Mouse (Mus musculus): ENCODE measurements around the gene Mbd4. TPM values are rescaled to one million over a fixed set of nuclear protein-coding genes. Genes with fewer than 3 reads are reported as not detected.

Gene Mbd4
- total RNA-seq, 1 experiment from 2014 or later: 9.7 TPM

DNA sequence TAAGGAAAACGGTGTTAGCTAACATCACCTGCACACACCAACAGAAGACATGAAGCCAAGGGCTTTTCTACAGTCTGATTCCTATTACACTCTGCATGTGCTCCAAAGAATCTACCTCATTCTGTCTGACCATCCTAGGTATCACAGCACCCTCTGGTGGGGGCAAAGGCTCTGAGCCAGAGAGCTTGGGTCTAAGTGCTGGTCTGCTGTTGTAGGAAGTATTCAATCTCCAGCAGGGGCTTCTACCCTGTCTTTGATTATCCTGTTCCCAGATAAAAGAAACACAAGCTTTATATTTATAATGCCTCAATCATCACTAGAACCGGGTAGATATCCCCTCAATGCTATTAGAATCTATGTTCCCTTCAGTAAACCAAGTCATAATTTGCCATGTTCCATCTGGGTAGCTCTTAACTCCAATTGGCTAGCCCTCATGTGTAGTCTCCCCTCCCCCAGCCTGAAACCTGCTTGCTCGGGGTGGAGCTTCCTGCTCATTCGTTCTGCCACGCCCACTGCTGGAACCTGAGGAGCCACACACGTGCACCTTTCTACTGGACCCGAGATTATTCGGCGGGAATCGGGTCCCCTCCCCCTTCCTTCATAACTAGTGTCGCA is 29.2 kb downstream of the Mbd4 start:
- peak; percentile 90 for ATAC-seq (replicated peaks; ENCODE audit: insufficient number of reproducible peaks, low FRiP score, low TSS enrichment, poor library complexity, severe bottlenecking)

DNA sequence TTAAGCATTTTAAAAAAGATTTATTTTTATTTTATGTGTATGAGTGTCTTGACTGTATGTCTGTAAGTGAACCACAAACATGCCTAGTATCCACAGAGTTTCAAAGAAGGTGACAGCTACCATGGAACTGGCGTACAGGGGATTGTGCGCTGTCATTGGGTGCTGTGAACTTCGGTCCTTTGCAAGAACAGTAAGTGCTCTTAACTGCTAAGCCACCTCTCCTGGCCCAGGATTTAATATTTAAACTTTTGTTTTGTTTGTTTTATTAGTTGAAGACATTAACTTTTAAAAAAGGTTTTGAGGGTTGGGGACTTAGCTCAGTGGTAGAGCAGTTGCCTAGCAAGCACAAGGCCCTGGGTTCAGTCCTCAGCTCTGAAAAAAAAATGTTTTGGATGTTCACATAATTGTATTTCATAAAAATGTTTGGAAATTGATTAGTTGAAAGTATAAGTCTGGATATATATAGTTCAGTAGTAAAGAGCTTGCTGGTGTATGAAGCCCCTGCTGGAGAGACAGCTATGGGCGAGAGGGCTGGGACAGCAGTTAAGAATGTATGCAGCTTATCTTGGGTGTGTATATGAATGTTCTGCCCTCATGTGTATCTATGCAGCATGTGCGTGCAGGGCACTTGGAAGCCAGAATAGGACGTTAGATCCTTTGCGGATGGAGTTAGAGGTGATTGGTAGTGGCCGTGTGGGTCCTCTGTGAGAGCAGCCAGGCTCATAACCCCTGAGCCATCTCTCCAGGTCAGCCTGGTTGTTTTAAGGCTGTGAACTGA is 31.8 kb downstream of the Mbd4 start:
- no peak for ATAC-seq (replicated peaks; ENCODE audit: insufficient number of reproducible peaks, low FRiP score, low TSS enrichment, poor library complexity, severe bottlenecking)

DNA sequence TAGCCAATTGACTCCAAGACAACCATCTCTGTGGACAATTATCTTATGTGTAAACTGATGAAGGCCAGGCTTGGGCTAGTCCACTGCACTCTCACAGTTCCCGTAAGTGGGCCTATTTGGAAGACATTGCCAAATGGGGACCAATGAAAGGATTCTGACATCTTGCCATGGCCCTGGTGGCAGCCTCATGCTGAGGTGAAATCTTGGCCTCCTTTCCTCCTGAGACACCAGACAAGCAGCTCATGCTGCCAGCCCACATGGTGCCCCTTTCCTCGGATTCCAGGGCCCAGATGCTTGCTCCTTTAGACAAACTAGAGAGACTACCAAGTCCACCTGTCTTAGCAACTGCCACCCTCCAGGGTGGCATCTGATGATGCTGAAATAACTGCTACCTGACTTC is 35.0 kb downstream of the Mbd4 start:
- ATAC-seq (replicated peaks; ENCODE audit: insufficient number of reproducible peaks, low FRiP score, low TSS enrichment, poor library complexity, severe bottlenecking): no peak

DNA sequence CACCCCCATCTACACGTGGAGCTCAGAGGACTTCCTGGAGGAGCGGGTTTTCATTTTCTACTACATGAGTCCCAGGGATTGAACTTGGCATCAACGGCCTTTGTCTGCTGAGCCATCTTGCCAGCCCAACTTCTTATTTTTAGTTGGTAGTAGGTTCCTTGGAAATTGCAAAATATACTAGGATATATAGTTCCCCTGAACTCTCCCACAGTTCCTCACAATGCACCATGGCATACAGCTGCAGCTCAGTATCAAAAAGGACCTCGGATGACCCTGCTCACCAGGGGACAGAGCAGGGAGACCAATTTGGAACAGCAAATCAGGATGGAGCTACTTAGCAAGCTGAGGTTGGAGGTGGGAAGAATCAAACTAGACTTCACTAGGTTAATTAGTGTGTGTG is 38.1 kb downstream of the Mbd4 start:
- no peak for ATAC-seq (replicated peaks; ENCODE audit: insufficient number of reproducible peaks, low FRiP score, low TSS enrichment, poor library complexity, severe bottlenecking)

DNA sequence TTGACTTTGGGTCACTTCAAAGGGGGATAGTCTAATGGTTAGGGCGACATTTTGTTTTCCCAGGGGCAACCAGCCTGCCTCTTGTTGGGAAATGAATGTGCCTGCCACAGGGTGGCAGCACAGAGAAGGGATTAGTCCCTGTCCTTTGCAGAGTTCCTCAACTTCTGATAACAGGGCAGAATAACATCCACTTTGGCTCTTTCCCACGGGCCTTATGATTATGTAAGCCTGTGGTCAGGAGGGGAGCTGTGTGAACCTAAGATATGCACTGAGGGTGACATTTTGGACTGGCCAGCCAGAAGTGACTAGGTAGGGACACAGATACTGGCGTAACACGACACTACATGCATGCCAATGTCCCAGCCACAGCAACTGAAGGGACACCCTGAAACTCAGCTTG is 39.1 kb downstream of the Mbd4 start:
- peak; percentile 71 for ATAC-seq (replicated peaks; ENCODE audit: insufficient number of reproducible peaks, low FRiP score, low TSS enrichment, poor library complexity, severe bottlenecking)

DNA sequence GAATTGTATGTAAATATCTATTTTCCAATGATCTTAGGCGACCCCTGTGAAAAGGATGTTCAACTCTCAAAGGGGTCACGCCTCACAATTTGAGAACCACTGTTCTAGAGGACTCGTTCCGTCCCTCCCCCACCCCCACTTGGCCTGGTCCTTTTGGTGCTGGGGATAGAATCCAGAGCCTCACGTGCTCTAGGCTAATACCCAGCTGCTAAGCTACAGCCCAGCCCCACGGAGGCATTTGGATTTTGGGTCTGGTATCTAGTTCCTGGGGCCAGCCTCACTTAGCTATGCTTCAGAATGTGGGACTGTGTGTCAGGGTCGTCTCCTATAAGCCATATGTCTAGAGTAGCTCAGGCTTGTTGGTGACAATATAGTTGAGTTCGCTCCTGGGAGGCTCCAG is 41.6 kb downstream of the Mbd4 start:
- ATAC-seq (replicated peaks; ENCODE audit: insufficient number of reproducible peaks, low FRiP score, low TSS enrichment, poor library complexity, severe bottlenecking): no peak

DNA sequence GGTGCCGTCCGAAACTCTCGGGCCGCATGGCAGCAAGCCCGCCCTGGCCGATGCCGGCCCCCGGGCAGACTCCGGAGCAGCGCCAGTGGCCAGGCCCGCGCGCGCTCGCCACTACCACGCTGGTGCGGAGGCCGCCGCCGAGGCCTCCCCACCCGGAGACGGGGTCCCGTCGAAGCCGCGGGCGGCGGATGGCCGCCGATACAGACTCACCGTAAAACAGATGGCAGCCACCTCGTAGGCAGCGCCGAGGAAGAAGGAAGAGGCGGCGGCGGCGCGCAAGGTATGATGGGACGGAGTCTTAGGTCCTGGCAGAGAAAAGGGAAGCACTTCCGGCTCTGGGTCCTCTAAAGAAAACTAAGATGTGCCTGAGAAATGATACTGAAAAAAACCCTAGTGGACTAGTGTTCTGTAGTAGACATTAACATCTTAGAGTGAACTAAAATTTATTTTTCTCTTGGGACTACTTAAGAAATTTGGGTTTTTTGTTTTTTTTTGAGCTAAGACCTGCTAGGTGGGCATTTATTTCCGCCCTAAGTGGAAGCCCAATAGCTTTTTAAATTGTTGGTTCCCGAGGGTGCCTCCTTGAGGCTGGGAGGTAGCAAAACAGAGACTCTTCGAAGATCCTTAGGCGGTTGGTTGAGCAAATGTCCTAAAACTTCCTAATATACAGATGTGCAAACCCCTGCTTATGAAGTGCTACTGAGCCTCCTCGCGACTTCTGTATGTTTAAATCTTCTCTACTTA is 44.5 kb downstream of the Mbd4 start, which contains the start of gene Rpl32:
Rpl32 (minus strand) TSS at position 260 of the 744 bp plus-strand sequence.
- ATAC-seq (replicated peaks; ENCODE audit: insufficient number of reproducible peaks, low FRiP score, low TSS enrichment, poor library complexity, severe bottlenecking): peak; percentile 84

DNA sequence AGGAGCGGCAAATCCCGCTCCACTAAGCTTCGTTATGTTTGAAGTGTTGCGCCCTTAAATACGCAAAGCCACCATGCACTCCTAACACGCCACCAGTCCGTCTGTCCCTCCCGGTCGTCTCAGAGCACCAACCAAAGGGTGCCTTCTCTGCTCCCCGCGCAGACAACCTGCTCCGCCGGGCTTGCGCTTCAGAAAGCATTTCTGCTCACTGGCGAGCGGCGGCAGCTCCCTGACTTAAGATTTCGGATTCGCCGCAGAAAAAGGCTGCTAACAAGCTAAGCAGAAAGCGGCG is 45.0 kb downstream of the Mbd4 start:
- no peak for ATAC-seq (replicated peaks; ENCODE audit: insufficient number of reproducible peaks, low FRiP score, low TSS enrichment, poor library complexity, severe bottlenecking)

DNA sequence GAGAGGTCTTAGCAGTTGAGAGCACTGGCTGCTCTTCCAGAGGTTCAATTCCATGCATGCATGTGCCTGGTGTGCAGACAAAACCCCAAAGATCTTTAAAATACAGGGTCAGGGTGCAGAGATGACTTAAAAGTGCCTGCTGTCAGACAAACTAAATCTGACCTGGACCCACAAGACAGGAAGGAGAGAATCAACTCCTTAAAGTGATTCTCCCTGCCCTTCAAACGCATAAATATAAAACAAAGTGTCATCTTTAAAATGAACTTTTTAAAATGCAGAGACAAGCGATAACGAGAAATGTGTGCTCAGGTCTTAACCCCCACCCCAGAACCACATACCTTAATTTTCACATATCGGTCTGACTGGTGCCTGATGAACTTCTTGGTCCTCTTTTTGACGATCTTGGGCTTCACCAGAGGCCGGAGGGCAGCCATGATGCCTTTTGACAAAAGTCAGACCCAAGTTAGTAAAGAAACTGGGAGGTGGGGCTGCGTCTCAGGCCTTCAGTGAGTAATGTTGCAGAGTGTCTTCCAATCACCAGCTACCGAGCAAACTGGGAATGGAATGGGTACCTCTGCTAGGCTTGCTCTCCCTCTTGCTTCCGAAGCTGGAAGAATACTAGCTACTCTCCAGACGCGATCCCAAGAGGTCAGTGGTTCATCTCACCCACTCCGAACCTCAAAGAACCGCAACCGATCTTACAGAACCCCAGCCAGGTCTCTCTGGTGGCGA is 45.5 kb downstream of the Mbd4 start:
- ATAC-seq (replicated peaks; ENCODE audit: insufficient number of reproducible peaks, low FRiP score, low TSS enrichment, poor library complexity, severe bottlenecking): no peak

DNA sequence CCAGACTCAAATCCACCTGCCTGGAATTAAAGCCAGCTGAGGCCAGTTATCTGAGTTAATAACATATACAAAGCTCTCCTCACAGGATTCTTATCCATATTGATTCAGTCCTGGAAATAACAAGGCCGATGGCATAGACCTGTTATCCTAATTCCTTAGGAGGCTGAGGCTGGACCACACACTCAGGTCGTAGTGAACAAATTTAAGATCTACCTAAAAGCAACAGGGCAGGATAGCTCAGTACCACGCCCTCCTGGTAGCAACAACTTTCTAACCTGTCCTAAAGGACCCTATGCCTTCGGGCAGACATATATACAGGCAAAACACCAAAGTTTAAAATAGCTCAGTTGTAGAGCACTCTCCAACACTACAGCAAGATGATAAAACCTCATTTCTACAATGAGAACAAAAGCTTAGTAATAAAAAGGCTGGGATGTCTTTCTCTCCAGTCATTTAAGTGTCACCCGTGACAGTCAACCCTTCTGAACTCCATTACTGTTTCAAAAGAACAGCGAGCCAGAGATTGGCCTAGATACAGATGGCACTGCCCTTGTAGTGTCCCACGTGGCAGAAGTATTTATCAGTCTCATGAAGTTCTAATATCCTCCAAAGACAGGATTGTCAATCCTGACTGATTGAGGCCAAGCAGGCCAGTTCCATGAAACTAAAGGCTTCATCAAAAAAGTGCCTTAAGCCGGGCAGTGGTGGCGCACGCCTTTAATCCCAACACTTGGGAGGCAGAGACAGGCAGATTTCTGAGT is 48.6 kb downstream of the Mbd4 start:
- ATAC-seq (replicated peaks; ENCODE audit: insufficient number of reproducible peaks, low FRiP score, low TSS enrichment, poor library complexity, severe bottlenecking): no peak

DNA sequence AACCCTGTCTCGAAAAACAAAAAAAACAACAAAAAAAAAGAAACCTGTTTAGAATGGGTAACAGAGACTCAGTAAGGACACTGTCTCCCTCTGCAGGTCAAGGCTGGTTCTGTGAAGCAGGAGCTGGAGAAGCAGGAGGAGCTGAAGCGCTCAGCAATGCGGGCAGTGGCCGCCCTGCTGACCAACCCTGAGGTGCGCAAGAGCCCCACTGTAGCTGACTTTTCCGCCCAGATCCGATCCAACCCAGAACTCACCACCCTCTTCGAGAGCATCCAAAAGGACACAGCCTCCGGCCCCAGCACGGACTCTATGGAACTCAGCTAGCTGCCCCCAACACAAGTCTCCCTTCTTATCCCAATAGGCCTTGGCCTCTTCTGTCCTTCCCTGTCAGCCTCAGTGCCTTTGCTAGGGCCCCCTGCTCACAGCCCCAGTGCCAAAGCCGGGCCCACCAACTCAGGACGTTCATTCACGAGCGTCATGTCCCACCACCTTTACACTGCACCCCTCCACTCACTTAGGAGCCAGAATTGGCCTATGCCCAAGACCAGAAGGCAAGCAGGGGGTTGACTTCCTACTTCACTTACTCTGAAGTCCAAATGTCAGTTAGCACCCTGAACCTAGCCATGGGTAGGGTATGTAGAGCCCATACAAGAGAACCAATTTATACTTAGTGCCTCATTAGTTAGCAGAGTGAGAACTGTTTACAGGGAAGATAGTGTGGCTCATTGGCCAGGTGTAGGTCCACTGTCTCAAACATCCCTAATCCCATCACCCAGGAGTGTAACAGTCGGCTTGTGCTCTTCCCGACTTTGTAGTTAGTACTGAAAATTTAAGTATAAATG is 49.4 kb downstream of the Mbd4 start:
- ATAC-seq (replicated peaks; ENCODE audit: insufficient number of reproducible peaks, low FRiP score, low TSS enrichment, poor library complexity, severe bottlenecking): no peak

DNA sequence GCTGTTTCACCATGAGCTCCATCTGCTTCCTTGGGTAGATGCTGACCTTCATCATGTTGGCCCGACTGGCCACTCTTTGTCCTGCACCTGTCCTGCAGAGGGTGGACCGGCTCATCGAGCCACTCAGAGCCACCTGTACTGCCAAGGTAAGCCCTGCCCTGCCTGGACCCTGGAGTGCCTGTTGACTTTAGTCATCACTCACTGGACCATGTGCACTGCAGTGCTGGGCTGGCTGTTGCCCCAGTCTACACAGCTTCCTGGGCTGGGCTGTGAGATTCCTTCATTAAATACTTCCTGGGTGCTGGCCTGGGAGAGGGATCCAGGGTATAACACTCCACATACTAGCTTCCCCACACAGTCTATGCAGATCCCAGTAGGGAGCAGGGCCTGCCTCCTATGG is 51.4 kb downstream of the Mbd4 start:
- ATAC-seq (replicated peaks; ENCODE audit: insufficient number of reproducible peaks, low FRiP score, low TSS enrichment, poor library complexity, severe bottlenecking): no peak; the same call in 1 of the 2 replicates

DNA sequence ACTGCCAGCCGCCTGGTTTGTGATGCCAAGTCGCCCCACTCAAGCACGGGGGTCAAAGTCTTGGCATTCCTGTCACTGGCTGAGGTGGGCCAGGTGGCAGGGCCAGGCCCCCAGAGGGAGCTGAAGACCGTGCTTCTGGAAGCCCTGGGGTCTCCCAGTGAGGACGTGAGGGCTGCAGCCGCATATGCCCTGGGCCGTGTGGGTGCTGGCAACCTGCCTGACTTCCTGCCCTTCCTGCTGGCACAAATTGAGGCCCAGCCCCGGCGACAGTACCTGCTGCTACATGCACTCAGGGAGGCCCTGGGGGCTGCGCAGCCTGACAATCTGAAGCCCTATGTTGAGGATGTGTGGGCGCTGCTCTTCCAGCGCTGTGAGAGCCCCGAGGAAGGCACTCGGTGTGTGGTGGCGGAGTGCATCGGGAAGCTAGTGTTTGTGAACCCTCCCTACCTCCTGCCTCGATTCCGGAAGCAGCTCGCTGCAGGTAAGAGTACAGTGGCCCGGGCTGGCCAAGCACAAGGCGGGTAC is 60.4 kb downstream of the Mbd4 start:
- ATAC-seq (replicated peaks; ENCODE audit: insufficient number of reproducible peaks, low FRiP score, low TSS enrichment, poor library complexity, severe bottlenecking): no peak

DNA sequence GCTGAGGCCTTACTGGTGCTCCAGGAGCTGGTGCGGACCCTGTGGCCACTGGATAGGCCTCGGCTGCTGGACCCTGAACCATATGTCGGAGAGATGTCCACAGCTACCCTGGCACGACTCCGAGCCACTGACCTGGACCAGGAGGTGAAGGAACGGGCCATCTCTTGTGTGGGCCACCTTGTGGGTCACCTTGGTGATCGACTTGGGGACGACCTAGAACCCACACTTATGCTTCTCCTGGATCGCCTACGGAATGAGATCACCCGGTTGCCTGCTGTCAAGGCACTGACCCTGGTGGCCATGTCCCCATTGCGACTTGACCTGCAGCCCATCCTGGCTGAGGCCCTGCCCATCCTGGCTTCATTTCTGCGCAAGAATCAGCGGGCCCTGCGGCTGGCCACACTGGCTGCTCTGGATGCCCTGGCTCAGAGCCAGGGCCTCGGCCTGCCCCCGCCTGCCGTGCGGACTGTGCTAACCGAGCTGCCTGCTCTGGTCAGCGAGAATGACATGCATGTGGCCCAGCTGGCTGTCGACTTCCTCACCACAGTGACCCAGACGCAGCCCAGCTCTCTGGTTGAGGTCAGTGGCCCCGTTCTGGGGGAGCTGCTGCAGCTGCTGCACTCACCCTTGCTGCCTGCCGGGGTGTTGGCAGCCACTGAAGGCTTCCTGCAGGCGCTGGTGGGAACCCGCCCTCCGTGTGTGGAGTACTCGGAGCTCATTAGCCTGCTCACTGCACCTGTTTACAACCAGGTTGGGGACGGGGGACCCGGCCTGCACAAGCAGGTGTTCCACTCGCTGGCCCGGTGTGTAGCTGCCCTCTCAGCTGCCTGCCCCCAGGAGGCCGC is 61.1 kb downstream of the Mbd4 start:
- no peak; the same call in 1 of the 2 replicates for ATAC-seq (replicated peaks; ENCODE audit: insufficient number of reproducible peaks, low FRiP score, low TSS enrichment, poor library complexity, severe bottlenecking)

DNA sequence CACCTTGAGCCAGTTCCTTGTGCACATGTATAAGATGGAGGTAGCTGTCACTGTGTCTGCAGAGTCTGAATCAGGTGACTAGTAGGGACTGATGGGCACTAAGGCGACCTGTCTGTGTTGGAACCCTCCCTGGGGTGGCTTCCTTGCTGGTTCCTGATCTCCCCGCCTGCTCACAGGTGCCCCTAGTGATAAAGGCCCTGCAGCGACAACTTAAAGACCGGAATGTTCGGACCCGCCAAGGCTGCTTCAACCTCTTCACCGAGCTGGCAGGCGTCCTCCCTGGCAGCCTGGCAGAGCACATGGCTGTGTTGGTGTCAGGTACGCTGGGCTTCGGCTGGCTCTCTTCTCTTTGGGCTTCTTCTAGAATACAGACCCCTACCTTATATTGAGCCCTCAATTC is 62.2 kb downstream of the Mbd4 start:
- no peak for ATAC-seq (replicated peaks; ENCODE audit: insufficient number of reproducible peaks, low FRiP score, low TSS enrichment, poor library complexity, severe bottlenecking)
